Mouse (Mus musculus) limb, embryonic 14.5 days (tissue): ENCODE measurements at regions not wholly inside any gene's neighbourhood (a gene's known extent, or its start where the extent isn't known, plus 50 kb on each side); places are given as distances from the start of the nearest gene placed in this dataset.

Experiments
- ATAC-seq: fragments of 200-750 bp; cut with Nextera tagmentation; 2 replicates; pipeline ENCODE4 v1.8.0; 2017; ENCODE audit warnings: low read depth, moderate number of reproducible peaks, moderate TSS enrichment; ENCODE audit not compliant: low FRiP score
- DNase-seq: peaks from one replicate; pipeline ENCODE4 v3.0.0-alpha.2; 2015; ENCODE audit warnings: low spot score
- H3K27ac ChIP-seq: fragments of 300-500 bp; sonication (generic); replicated peaks from 2 replicates; pipeline ENCODE4 v1.5.1; 2014; ENCODE audit warnings: low read depth, mild to moderate bottlenecking, low read length, moderate library complexity, mixed read lengths
- H3K27me3 ChIP-seq: fragments of 300-500 bp; sonication (generic); 2 replicates; pipeline ENCODE4 v1.6.1; 2014; ENCODE audit warnings: low read length, mixed read lengths; ENCODE audit not compliant: control insufficient read depth, insufficient read depth
- H3K36me3 ChIP-seq: fragments of 300-500 bp; sonication (generic); 2 replicates; pipeline ENCODE4 v1.6.1; 2014; ENCODE audit warnings: mild to moderate bottlenecking, low read length, moderate library complexity, mixed read lengths; ENCODE audit not compliant: control insufficient read depth, insufficient read depth
- H3K4me1 ChIP-seq: fragments of 300-500 bp; sonication (generic); 2 replicates; pipeline ENCODE4 v1.6.1; 2014; ENCODE audit warnings: antibody characterized with exemption, low read length, mixed read lengths; ENCODE audit not compliant: control insufficient read depth, insufficient read depth
- H3K4me2 ChIP-seq: fragments of 300-500 bp; sonication (generic); replicated peaks from 2 replicates; pipeline ENCODE4 v1.6.1; 2014; ENCODE audit warnings: low read depth, mild to moderate bottlenecking, low read length, moderate library complexity; ENCODE audit not compliant: severe bottlenecking
- H3K4me3 ChIP-seq: fragments of 300-500 bp; sonication (generic); replicated peaks from 2 replicates; pipeline ENCODE4 v1.5.1; 2014; ENCODE audit warnings: low read length
- H3K9ac ChIP-seq: fragments of 300-500 bp; sonication (generic); 2 replicates; pipeline ENCODE4 v1.6.1; 2014; ENCODE audit warnings: mild to moderate bottlenecking, low read depth, low read length, moderate library complexity; ENCODE audit not compliant: severe bottlenecking
- H3K9me3 ChIP-seq: fragments of 300-500 bp; sonication (generic); 2 replicates; pipeline ENCODE4 v1.6.1; 2016; ENCODE audit warnings: low read length; ENCODE audit not compliant: control insufficient read depth
- POLR2A ChIP-seq: fragments of 200-500 bp; IDR thresholded peaks from 2 replicates; pipeline ENCODE4 v1.8.0; 2012; ENCODE audit warnings: inconsistent platforms, mild to moderate bottlenecking, moderate library complexity, borderline replicate concordance; ENCODE audit not compliant: insufficient read depth, insufficient read length; ENCODE audit errors: extremely low read depth
- WGBS: fragments of 180-500 bp; shearing (Covaris S2); extraction: QIAGEN DNeasy Blood & Tissue Kit; methylation state at CpG from one replicate; pipeline ENCODE4 v1.1.7; 2014; 5-methylcytosine and 5-hydroxymethylcytosine counted together

GRCm38 (mm10) chr10:110534387-110534786 lies 78.4 kb upstream of the Nav3 start:
- Histone ChIP-seq H3K4me1 (no peaks in the 10 kb centered on the region), H3K9ac (no peak overlapping the region), H3K4me2 (no peak overlapping the region), H3K9me3 (no peaks in the 10 kb centered on the region), H3K27ac (no peak overlapping the region), H3K36me3 (no peaks in the 10 kb centered on the region), H3K4me3 (no peak overlapping the region), H3K27me3 (no peaks in the 10 kb centered on the region)
- WGBS, result 16% methylated on average over 5 of the region's 5 CpGs
- TF ChIP-seq POLR2A, result no peak
- no peak for DNase-seq
- ATAC-seq, result no peak

GRCm38 (mm10) chr10:110542712-110543111 lies 86.7 kb upstream of the Nav3 start:
- 65% methylated on average over 6 of the region's 6 CpGs for WGBS
- Histone ChIP-seq H3K9me3 (no peaks in the 10 kb centered on the region), H3K9ac (no peak overlapping the region), H3K4me1 (no peaks in the 10 kb centered on the region), H3K4me2 (no peak overlapping the region), H3K27me3 (no peaks in the 10 kb centered on the region), H3K36me3 (no peaks in the 10 kb centered on the region), H3K27ac (no peak overlapping the region), H3K4me3 (no peak overlapping the region)
- DNase-seq (no peak), ATAC-seq (no peak)
- TF ChIP-seq POLR2A, result no peak

GRCm38 (mm10) chr10:110548391-110548790 lies 92.4 kb upstream of the Nav3 start:
- ATAC-seq (no peak), DNase-seq (no peak)
- WGBS, result 92% methylated on average over 2 of the region's 2 CpGs
- Histone ChIP-seq H3K4me2 (no peak overlapping the region), H3K4me1 (no peaks in the 10 kb centered on the region), H3K9me3 (no peaks in the 10 kb centered on the region), H3K27ac (no peak overlapping the region), H3K9ac (no peak overlapping the region), H3K36me3 (no peaks in the 10 kb centered on the region), H3K27me3 (no peaks in the 10 kb centered on the region), H3K4me3 (no peak overlapping the region)
- no peak for TF ChIP-seq POLR2A

- H3K27ac ChIP-seq, result no peak overlapping the region
- TF ChIP-seq POLR2A, result no peak
- H3K36me3 ChIP-seq, result no peaks in the 10 kb centered on the region
- no peak overlapping the region for H3K4me3 ChIP-seq
- WGBS, result 78% methylated on average over 6 of the region's 6 CpGs
- no peak overlapping the region for H3K4me2 ChIP-seq
- H3K9ac ChIP-seq, result no peak overlapping the region
- ATAC-seq, result no peak
- DNase-seq, result no peak
- no peaks in the 10 kb centered on the region for H3K4me1 ChIP-seq
- no peaks in the 10 kb centered on the region for H3K27me3 ChIP-seq
- H3K9me3 ChIP-seq, result no peaks in the 10 kb centered on the region
These were observed 98.0 kb upstream of the Nav3 start for GRCm38 (mm10) chr10:110553954-110554353.

- 92% methylated on average over 1 of the region's 1 CpGs for WGBS
- TF ChIP-seq POLR2A, result no peak
- Histone ChIP-seq H3K4me1 (no peaks in the 10 kb centered on the region), H3K9ac (no peak overlapping the region), H3K36me3 (no peaks in the 10 kb centered on the region), H3K27me3 (no peaks in the 10 kb centered on the region), H3K4me2 (no peak overlapping the region), H3K4me3 (no peak overlapping the region), H3K9me3 (no peaks in the 10 kb centered on the region), H3K27ac (no peak overlapping the region)
- DNase-seq (no peak), ATAC-seq (no peak)
These were observed 100.4 kb upstream of the Nav3 start for GRCm38 (mm10) chr10:110556326-110556883.

- Histone ChIP-seq H3K27ac (no peak overlapping the region), H3K27me3 (no peaks in the 10 kb centered on the region), H3K4me3 (no peak overlapping the region), H3K9ac (no peak overlapping the region), H3K4me1 (no peaks in the 10 kb centered on the region), H3K36me3 (no peaks in the 10 kb centered on the region), H3K4me2 (no peak overlapping the region), H3K9me3 (no peaks in the 10 kb centered on the region)
- DNase-seq, result no peak
- WGBS, result 95% methylated on average over 5 of the region's 5 CpGs
- no peak for TF ChIP-seq POLR2A
- no peak for ATAC-seq
These were observed 107.1 kb upstream of the Nav3 start for GRCm38 (mm10) chr10:110563057-110563456.
